Mouse (Mus musculus): ENCODE measurements at regions not wholly inside any gene's neighbourhood (a gene's known extent, or its start where the extent isn't known, plus 50 kb on each side); places are given as distances from the start of the nearest gene placed in this dataset.

DNA sequence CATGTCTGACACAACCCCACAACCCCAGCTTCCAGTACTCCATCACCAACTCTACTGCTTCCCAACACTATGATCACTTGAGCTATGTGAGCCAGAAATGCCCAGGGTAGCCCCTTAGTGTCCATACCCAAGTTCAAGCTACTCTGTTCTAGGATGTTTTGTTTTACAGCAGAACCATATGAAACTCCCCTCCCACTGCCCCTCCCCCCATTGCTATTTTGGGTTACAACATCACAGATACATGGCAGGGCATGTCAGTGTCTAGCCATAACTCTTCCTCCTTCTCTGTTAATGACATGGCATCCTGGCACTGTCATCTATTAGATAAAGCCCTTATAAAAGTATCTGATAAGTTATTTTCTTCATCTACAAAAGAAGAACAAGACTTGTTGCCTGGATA is 142.0 kb upstream of the Bcl6 start:
- no peaks in the 10 kb centered on the region for H3K27me3 ChIP-seq
- no peaks in the 10 kb centered on the region for H3K36me3 ChIP-seq (ENCODE audit: poor library complexity, severe bottlenecking)
- no peak overlapping the region for H3K27ac ChIP-seq
- H3K4me3 ChIP-seq = no peak overlapping the region
- H3K4me1 ChIP-seq = peaks cover 11% of the 10 kb centered on the region; the same call in 1 of the 2 replicates
- no peaks in the 10 kb centered on the region for H3K9me3 ChIP-seq (replicated peaks)
- no peak overlapping the region for H3K4me2 ChIP-seq
- no peak for ATAC-seq
- H3K9ac ChIP-seq = no peak overlapping the region

DNA sequence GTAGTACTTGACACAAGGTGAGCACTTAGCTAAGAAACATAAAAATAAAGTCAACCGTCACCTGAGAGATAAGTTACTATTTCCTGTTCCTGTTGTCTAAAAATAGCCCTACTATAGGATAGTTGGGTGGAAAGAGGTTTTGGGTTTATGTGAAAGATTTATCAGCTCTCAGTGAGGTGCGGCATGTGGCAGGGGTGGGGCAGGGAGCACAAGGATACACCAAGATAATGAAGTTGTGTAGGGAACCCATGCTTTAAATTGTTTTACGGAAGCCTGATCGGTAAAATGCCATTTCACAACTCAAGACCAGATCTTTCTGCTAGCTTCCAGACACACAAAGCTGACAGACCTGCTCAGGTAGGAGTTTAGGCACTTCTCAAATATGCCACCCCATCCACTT is 141.0 kb upstream of the Bcl6 start:
- Histone ChIP-seq H3K4me3 (no peak overlapping the region), H3K4me2 (no peak overlapping the region), H3K9me3 (replicated peaks) (no peaks in the 10 kb centered on the region), H3K27ac (no peak overlapping the region), H3K27me3 (no peaks in the 10 kb centered on the region), H3K36me3 (ENCODE audit: poor library complexity, severe bottlenecking) (no peaks in the 10 kb centered on the region), H3K9ac (no peak overlapping the region), H3K4me1 (peaks cover 11% of the 10 kb centered on the region; the same call in 1 of the 2 replicates)
- ATAC-seq = no peak
- 96% methylated on average over 4 of the region's 4 CpGs for WGBS

DNA sequence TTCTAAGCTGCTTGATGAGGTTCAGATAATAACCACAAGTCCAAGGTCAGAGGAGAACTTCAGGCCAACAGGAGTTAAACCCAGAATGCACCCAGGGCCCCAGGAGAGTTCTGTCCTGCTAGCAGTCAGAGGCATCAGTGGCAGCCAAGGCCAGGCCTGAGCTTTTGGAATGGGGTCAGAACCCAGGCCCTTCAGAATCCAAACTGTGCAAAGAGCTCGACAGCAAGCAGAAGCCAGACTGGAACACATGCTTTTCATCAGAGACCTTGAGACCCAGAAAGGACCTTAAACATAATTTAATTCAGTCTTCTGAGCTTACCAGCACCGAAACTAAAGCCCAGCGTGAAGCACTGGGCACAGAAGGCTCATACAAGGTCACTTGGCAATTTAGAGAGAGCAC is 139.9 kb upstream of the Bcl6 start:
- H3K4me2 ChIP-seq = no peak overlapping the region
- 48% methylated on average over 3 of the region's 3 CpGs for WGBS
- no peak for ATAC-seq
- H3K9ac ChIP-seq = no peak overlapping the region
- H3K36me3 ChIP-seq (ENCODE audit: poor library complexity, severe bottlenecking) = no peaks in the 10 kb centered on the region
- H3K27me3 ChIP-seq = no peaks in the 10 kb centered on the region
- 0 out of 2 replicates have a peak, but pooled peaks cover under 1% of the 10 kb centered on the region for H3K4me1 ChIP-seq
- no peak overlapping the region for H3K27ac ChIP-seq
- H3K9me3 ChIP-seq (replicated peaks) = no peaks in the 10 kb centered on the region
- H3K4me3 ChIP-seq = no peak overlapping the region

DNA sequence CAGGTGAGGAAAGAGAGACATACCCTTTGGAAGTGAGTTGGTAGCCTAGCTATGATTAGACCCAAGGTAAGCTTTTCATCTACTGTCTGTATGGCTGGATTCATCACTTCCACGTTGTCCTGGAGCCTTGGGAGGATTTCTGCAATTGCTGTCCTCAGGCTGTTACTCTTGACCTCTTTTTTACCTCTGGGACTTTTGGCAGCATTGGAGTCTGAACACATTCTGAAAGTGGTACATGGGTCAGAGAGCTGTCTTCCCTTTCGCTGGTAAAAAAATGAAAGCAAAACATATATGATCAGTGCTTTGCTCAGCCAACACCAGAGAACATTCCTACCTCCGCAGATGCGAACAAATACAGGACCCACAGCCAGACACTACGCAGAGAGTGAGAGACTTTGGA is 136.1 kb upstream of the Bcl6 start:
- no peak overlapping the region for H3K27ac ChIP-seq
- no peaks in the 10 kb centered on the region for H3K4me1 ChIP-seq
- H3K4me3 ChIP-seq = no peak overlapping the region
- ATAC-seq = no peak
- 92% methylated on average over 5 of the region's 5 CpGs for WGBS
- H3K36me3 ChIP-seq (ENCODE audit: poor library complexity, severe bottlenecking) = no peaks in the 10 kb centered on the region
- no peak overlapping the region for H3K9ac ChIP-seq
- H3K9me3 ChIP-seq (replicated peaks) = no peaks in the 10 kb centered on the region
- no peaks in the 10 kb centered on the region for H3K27me3 ChIP-seq
- no peak overlapping the region for H3K4me2 ChIP-seq

DNA sequence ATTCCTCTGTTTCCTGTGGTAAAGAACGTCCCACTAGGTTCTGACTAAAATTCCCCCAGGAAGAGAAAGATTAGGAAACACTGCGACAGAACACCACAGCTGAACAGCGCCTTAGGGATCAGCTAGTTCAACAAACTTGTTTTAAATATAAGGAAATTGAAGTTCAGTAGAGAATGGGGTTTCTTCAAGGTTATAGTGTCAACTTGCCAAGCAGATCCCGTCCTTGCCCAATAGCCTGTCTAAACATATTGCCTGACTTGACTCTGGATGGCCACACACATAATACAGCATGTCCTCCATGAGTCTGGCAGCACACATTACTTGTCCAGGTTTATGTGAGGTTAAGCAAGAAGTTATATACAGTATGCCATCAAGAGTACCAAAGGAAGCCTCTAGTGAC is 135.4 kb upstream of the Bcl6 start:
- no peaks in the 10 kb centered on the region for H3K27me3 ChIP-seq
- no peak overlapping the region for H3K27ac ChIP-seq
- no peak for ATAC-seq
- H3K4me2 ChIP-seq = no peak overlapping the region
- H3K36me3 ChIP-seq (ENCODE audit: poor library complexity, severe bottlenecking) = no peaks in the 10 kb centered on the region
- no peak overlapping the region for H3K9ac ChIP-seq
- H3K4me1 ChIP-seq = no peaks in the 10 kb centered on the region
- no peaks in the 10 kb centered on the region for H3K9me3 ChIP-seq (replicated peaks)
- 88% methylated on average over 4 of the region's 4 CpGs for WGBS
- no peak overlapping the region for H3K4me3 ChIP-seq

DNA sequence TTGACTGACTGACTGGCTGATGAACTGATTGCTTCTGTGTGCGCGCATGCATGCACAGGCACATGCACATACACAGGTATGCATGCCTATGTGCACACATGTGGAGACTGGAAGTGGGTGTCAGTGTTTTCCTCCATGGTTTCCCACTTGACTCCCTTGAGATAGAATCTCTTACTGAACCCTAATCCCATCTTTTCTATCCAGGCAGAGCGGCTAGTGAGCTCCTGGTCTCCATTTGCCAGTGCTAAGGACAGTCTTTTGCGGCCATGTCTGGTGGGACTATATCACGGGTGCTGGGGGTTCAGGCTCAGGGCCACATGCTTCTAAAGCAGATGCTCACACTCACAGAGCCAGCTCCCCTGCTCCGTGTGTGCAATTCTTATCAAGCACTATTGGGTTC is 133.0 kb upstream of the Bcl6 start:
- Histone ChIP-seq H3K9ac (no peak overlapping the region), H3K9me3 (replicated peaks) (no peaks in the 10 kb centered on the region), H3K27ac (no peak overlapping the region), H3K4me2 (no peak overlapping the region), H3K36me3 (ENCODE audit: poor library complexity, severe bottlenecking) (no peaks in the 10 kb centered on the region), H3K4me1 (no peaks in the 10 kb centered on the region), H3K27me3 (no peaks in the 10 kb centered on the region), H3K4me3 (no peak overlapping the region)
- no peak for ATAC-seq
- 94% methylated on average over 6 of the region's 6 CpGs for WGBS

DNA sequence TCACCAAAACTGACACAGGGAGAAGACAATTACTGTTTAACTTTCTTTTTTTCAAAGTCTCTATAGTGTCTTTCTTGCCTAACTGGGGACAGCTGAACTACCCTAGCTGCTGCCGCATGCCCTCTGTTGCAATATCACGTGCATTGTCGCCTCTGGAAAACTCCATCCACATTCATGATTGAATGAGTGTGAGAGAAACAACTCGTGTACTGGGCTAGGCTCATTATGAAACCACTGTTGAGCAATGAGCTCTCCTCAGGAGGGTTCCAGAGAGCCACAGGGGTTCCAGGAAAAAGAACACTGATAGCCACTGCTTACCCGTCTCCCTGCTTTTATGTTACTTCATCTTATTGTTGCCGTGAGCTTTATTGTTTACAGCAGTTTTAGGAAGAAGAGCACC is 132.2 kb upstream of the Bcl6 start:
- Histone ChIP-seq H3K27me3 (no peaks in the 10 kb centered on the region), H3K4me2 (no peak overlapping the region), H3K9me3 (replicated peaks) (no peaks in the 10 kb centered on the region), H3K27ac (no peak overlapping the region), H3K9ac (no peak overlapping the region), H3K4me3 (no peak overlapping the region), H3K36me3 (ENCODE audit: poor library complexity, severe bottlenecking) (no peaks in the 10 kb centered on the region), H3K4me1 (no peaks in the 10 kb centered on the region)
- ATAC-seq = no peak
- whole genome bisulfite sequencing = 53% methylated on average over 6 of the region's 6 CpGs

DNA sequence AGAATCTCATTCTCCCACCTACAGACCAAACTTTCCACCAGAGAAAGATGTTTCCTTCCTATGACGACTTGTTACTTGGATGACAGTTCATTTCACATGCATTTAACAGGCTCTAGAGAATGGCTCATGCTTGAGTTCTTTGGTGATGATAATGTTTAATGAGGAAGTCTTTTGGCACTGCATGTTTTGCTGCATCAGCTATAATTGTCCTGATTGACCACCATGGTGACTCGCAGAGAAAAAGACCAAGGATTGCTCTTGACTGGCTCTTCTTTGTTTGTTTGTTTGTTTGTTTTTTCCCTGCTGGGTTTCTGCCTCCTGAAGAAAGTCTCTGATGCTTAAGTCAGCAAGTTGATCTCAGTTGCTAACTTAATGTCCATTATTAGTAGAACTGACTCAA is 129.8 kb upstream of the Bcl6 start:
- no peak overlapping the region for H3K4me3 ChIP-seq
- H3K4me1 ChIP-seq = no peaks in the 10 kb centered on the region
- WGBS = 85% methylated on average over 2 of the region's 2 CpGs
- H3K4me2 ChIP-seq = no peak overlapping the region
- no peaks in the 10 kb centered on the region for H3K36me3 ChIP-seq (ENCODE audit: poor library complexity, severe bottlenecking)
- no peak for ATAC-seq
- no peaks in the 10 kb centered on the region for H3K27me3 ChIP-seq
- no peaks in the 10 kb centered on the region for H3K9me3 ChIP-seq (replicated peaks)
- H3K9ac ChIP-seq = no peak overlapping the region
- no peak overlapping the region for H3K27ac ChIP-seq

DNA sequence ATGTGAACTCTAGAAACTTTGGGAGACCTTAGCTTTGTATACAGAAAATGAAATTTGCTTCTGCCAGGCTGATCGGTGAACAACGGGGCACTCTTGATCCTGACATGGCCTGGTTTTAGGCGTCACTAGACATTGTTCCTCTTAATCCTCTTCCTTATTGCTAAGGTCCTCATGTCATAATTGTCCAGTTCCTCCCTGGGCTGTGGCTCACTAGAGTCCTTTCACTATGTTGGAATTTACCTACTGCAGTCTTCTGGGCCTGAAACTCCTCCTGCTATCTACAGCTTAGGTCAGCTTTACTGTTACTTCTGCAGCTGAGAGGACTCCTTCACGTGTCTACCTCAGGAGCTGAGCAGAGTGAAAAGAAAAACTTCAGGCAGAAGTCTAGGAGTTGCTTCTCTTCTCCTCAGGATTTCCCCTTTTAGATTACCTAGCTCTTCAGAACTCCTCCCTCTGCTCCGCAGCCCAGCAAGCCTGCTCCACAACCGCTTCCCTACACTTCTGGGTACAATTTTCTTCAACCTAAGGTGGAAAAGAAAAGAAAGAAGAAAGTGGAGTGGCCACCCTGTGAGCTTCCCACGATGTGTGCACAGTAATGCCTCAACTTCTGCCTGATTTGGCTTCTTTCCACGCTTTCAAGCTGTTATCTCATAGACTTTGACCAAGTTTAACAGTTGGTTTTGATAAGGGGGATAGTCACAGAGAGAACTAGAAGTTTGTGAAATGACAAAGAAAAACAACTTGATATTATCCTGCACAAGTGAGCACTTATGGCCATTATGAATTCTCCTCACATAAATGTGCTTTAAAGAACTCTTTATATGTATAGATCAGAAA is 114.4 kb upstream of the Bcl6 start:
- Histone ChIP-seq H3K4me3 (no peak overlapping the region), H3K36me3 (ENCODE audit: poor library complexity, severe bottlenecking) (no peaks in the 10 kb centered on the region), H3K4me2 (no peak overlapping the region), H3K4me1 (peaks cover 7% of the 10 kb centered on the region), H3K27ac (no peak overlapping the region), H3K27me3 (no peaks in the 10 kb centered on the region), H3K9ac (no peak overlapping the region), H3K9me3 (replicated peaks) (0 out of 2 replicates have a peak, but pooled peaks cover 4% of the 10 kb centered on the region)
- WGBS = 77% methylated on average over 8 of the region's 8 CpGs
- ATAC-seq = no peak

DNA sequence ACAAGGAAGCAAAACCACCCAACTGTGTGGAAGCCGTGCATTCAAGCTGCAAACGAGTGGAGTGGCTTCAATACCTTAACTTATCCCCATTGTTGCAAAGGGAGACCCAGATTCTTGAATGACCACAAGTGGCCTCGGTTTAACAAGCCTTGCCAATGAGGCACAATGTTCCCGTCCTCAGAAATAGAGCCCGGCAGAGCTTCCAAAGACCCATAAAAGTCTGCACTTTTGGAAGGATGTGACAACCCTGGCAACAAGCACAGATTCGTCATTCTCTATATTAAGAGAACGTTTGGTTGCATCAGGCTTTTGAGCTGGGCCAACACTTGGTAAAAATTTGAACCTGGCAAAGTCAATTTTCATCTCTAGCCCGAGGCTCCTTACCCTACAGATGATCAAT is 108.9 kb upstream of the Bcl6 start:
- ATAC-seq = no peak
- 30% methylated on average over 8 of the region's 8 CpGs for WGBS
- H3K27me3 ChIP-seq = no peaks in the 10 kb centered on the region
- 0 out of 2 replicates have a peak, but pooled peaks cover 4% of the 10 kb centered on the region for H3K9me3 ChIP-seq (replicated peaks)
- H3K4me1 ChIP-seq = no peaks in the 10 kb centered on the region
- H3K9ac ChIP-seq = no peak overlapping the region
- H3K27ac ChIP-seq = no peak overlapping the region
- H3K4me2 ChIP-seq = no peak overlapping the region
- no peak overlapping the region for H3K4me3 ChIP-seq
- H3K36me3 ChIP-seq (ENCODE audit: poor library complexity, severe bottlenecking) = no peaks in the 10 kb centered on the region

- 0 out of 2 replicates have a peak, but pooled peaks cover 4% of the 10 kb centered on the region for H3K9me3 ChIP-seq (replicated peaks)
- no peaks in the 10 kb centered on the region for H3K27me3 ChIP-seq
- no peak for ATAC-seq
- no peak overlapping the region for H3K4me2 ChIP-seq
- WGBS = 64% methylated on average over 1 of the region's 1 CpGs
- H3K4me1 ChIP-seq = no peaks in the 10 kb centered on the region
- H3K36me3 ChIP-seq (ENCODE audit: poor library complexity, severe bottlenecking) = no peaks in the 10 kb centered on the region
- no peak overlapping the region for H3K9ac ChIP-seq
- no peak overlapping the region for H3K4me3 ChIP-seq
- no peak overlapping the region for H3K27ac ChIP-seq
Measured at GRCm38 (mm10) chr16:24096076-24096475, 107.4 kb upstream of the Bcl6 start.

- no peaks in the 10 kb centered on the region for H3K4me1 ChIP-seq
- H3K27me3 ChIP-seq = no peaks in the 10 kb centered on the region
- H3K9ac ChIP-seq = no peak overlapping the region
- no peaks in the 10 kb centered on the region for H3K36me3 ChIP-seq (ENCODE audit: poor library complexity, severe bottlenecking)
- H3K4me2 ChIP-seq = no peak overlapping the region
- no peak overlapping the region for H3K27ac ChIP-seq
- no peak overlapping the region for H3K4me3 ChIP-seq
- 92% methylated on average over 4 of the region's 4 CpGs for WGBS
- ATAC-seq = no peak
- 0 out of 2 replicates have a peak, but pooled peaks cover 4% of the 10 kb centered on the region for H3K9me3 ChIP-seq (replicated peaks)
Measured at GRCm38 (mm10) chr16:24095630-24096029, 107.0 kb upstream of the Bcl6 start.

GRCm38 (mm10) chr16:24094566-24094965 is 105.9 kb upstream of the Bcl6 start:
- H3K9me3 ChIP-seq (replicated peaks) = 0 out of 2 replicates have a peak, but pooled peaks cover 4% of the 10 kb centered on the region
- H3K36me3 ChIP-seq (ENCODE audit: poor library complexity, severe bottlenecking) = no peaks in the 10 kb centered on the region
- H3K4me2 ChIP-seq = no peak overlapping the region
- H3K9ac ChIP-seq = no peak overlapping the region
- ATAC-seq = no peak
- no peak overlapping the region for H3K4me3 ChIP-seq
- H3K27me3 ChIP-seq = no peaks in the 10 kb centered on the region
- no peak overlapping the region for H3K27ac ChIP-seq
- H3K4me1 ChIP-seq = no peaks in the 10 kb centered on the region
- 97% methylated on average over 6 of the region's 6 CpGs for WGBS

Data from forebrain, embryonic 13.5 days (tissue).